Mouse (Mus musculus) WW6 (cell line): ENCODE measurements around the gene Srcap.
"Not testable (repeated sequence)": the region's sequence is repeated elsewhere in the genome, so short reads cannot be mapped to it uniquely, and the experiment has no call there.

Experiments
- DNase-seq: peaks from one replicate; pipeline ENCODE4 v3.0.0-alpha.2; 2013; ENCODE audit warnings: low read depth, low spot score

Gene Srcap

DNA sequence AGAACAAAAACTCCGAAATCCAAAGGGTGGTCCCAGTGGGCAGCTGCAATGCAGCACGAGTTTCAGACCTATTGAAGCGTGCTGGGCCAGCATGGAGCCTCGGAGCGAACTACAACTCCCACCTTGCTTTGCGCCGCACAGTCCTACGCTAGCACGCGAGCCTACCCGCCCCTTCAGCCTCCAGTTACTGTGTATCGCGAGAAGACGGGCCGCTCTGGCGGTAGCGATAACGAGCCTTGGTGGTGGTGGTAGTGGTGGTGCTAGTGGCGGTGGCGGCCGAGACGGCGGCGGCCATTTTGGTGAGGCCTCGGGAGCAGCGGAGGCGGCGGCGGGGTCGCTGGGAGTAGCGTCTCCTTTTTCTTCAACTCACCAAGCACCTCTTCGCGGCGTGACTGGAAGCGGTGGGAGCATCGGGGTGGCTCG lies at the start of gene Srcap:
Gene Srcap (plus strand): TSS at position 176 of the 423 bp plus-strand sequence.
- peak; percentile 92 for DNase-seq

DNA sequence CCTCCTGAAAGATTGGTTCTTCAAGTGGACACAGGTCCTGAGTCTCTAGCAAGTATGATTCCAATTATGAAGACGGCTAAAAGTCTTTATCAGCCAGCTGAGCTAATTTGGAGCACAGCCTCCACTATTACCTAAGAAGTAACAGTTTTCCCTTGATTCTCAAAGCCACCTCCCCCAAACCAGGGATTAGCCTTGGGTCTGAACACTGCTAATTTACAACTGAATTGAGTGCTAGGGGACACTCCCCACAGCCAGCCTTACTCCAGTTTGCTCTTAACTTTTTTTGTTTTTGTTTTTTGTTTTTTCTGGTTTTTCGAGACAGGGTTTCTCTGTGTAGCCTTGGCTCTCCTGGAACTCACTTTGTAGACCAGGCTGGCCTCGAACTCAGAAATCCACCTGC lies 46.6 kb upstream of the Srcap start:
- DNase-seq = no peak

GRCm38 (mm10) chr7:127465670-127466069 lies 46.1 kb upstream of the Srcap start:
- DNase-seq = not testable (repeated sequence)

DNA sequence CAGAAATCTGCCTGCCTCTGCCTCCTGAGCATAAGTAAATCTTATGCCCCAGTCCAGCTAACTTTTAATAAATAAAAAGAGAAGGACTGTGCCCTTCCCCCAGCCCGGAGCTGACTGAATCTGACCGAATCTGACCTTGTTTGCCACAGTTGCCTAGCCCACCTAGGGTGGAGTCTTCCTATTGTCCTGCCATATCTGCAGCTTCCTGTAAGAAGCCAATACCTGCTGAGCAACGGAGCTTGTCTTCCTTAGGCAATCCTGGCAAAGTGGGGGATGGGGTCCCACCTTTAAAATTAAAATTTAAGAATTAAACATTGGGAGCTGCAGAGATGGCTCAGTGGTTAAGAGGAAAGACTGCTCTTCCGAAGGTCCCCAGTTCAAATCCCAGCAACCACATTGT lies 45.2 kb upstream of the Srcap start:
- no peak for DNase-seq

DNA sequence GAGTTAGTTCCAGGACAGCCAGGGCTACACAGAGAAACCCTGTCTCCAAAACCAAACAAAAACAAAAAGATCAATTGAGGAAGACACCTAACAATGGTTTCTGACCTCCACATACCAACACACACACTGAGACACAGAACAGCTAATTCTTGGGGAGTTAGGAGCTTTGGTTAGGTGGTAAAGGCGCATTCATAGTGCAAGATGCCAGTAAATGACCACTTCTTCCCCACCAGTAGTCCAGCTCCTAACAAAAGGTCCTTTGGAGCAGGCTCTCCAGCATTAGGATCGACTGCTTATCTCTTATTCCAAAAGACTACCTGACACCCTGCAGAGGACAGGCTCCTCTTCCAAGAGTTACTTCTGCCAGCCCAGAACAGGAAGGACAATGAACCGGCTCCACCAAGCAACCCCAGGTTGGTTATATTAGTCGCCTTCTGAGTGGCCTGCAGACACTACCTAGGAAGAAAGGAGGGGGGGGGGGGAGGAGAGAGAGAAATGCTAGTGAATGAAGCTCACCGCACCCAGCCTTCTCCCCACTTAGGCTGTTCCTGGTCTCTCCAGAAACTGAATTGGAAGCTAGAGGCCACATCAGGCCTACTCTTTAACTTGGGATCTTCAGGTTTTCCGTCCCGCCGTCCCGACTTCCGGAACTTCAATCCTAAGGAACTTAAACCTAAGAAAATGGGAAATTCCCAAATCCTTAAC lies 41.6 kb upstream of the Srcap start:
- no peak for DNase-seq

GRCm38 (mm10) chr7:127470743-127471645 lies 40.8 kb upstream of the Srcap start:
- peak; percentile 90 for DNase-seq

DNA sequence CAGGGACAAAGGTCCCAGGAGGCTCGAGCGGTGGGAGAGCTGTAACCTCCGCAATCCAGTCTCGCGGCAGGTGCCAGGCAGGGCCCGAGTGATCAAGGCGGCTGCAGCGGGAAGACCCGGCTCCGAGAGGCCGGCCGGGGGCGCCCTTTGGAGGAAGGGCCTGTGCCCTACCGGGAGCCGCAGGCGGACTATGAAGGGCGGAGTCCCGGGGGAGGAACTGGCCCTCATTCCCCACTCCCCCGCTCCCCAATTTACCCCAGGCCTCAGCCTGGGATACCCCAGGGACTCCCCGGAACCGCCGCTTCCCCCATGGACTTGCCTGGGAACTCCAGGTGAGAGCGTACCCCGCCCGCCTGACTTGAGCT lies 40.2 kb upstream of the Srcap start:
- DNase-seq = no peak

DNA sequence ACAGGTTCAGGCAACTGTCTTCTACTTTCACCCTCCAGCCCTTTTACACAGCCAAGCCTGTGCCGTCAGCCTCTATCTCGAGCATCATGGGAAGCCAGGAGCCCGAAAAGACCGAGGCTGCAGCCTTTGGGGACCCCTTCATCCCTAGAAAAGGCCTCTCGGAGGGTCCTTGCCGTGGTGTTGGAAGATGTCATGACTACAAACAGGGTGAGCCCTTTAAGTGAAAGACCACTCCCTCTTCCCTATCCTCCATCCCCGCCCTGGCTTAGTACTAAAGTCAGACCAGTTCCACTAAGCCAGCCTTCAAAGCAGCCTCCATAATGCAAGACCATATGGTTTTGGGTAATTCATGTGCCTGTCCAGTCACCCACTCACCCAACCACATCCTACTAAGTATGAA lies 39.7 kb upstream of the Srcap start:
- DNase-seq = no peak

DNA sequence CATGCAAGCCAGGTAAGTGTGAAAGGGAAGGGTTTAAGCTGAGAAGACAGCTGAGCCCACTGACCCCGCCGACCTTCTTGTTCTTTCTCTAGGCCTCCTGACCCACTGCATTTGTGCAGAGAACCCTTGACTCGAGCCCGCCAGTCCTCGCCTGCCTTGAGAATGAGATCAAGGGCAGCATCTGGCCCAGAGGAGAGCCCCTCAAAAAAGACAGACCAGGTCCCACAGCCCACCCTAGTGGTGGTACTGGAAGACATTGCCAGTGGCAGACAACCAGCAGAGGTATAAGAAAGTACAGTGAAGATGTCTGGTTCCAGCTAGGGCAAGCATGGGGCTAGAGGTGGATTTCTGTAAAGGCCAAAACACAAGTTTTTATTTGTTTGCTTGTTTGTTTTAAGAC lies 38.1 kb upstream of the Srcap start:
- DNase-seq = no peak

GRCm38 (mm10) chr7:127474378-127475070 lies 37.3 kb upstream of the Srcap start:
- no peak for DNase-seq

DNA sequence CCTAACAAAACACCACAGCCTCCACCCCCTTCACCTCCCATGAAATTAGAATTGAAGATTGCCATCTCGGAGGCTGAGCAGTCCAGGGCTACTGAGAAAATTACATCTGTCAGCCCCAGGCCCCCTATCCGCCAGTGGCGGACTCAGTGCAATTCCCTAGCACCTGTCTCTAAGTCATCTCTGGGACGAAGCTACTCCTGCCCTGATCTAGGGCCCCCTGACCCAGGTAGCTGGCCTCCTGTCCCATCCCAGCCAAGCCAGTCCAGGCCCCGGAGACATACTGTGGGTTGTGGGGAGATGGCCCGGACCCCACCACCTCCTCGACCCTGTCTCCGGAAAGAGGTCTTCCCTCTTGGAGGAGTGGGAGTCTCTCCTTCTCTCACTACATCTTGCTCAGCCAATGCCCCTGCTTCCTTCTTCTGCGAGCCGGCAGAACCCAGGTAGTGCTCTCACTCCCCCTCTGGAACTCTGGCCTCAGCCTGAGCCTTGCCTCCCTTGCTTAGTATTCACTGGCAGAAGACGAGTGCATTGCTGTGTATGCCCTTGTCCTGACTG lies 36.5 kb upstream of the Srcap start:
- no peak for DNase-seq

GRCm38 (mm10) chr7:127476336-127476735 lies 35.4 kb upstream of the Srcap start:
- no peak for DNase-seq

DNA sequence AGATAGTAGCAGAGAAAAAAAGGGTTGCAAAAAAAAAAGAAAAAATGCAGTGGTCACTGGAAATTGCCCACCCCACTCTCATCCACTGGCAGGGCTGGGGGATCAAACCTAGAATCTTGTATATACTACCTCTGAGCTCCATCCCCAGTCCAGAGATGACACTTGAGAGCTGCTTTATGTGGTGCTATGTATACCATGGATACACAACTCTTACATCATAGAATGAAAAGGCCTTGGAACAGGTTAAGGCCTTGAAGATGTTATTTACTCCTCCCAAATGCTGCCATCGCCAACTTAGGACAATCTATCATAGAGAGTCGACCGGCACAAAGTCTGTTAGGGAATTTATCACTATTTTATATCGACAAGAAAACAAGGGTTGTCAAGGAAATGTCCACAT lies 34.9 kb upstream of the Srcap start:
- no peak for DNase-seq

GRCm38 (mm10) chr7:127477687-127478634 lies 33.8 kb upstream of the Srcap start:
- DNase-seq = peak; percentile 99

- peak; percentile 47 for DNase-seq
Measured at GRCm38 (mm10) chr7:127478635-127479317, 33.0 kb upstream of the Srcap start, which contains the start of gene Fbrs. Gene Fbrs, plus strand, starts transcription at chr7:127479199.

GRCm38 (mm10) chr7:127479318-127480225 lies 32.2 kb upstream of the Srcap start:
- no peak for DNase-seq

GRCm38 (mm10) chr7:127480321-127480720 lies 31.5 kb upstream of the Srcap start:
- DNase-seq = no peak

- DNase-seq = no peak
Measured at GRCm38 (mm10) chr7:127485416-127485815, 26.4 kb upstream of the Srcap start.

- not testable (repeated sequence) for DNase-seq
Measured at GRCm38 (mm10) chr7:127488364-127488763, 23.4 kb upstream of the Srcap start.
